Comparison of ENCODE assay signal across 8 mouse cellular contexts in the genomic region with DNA sequence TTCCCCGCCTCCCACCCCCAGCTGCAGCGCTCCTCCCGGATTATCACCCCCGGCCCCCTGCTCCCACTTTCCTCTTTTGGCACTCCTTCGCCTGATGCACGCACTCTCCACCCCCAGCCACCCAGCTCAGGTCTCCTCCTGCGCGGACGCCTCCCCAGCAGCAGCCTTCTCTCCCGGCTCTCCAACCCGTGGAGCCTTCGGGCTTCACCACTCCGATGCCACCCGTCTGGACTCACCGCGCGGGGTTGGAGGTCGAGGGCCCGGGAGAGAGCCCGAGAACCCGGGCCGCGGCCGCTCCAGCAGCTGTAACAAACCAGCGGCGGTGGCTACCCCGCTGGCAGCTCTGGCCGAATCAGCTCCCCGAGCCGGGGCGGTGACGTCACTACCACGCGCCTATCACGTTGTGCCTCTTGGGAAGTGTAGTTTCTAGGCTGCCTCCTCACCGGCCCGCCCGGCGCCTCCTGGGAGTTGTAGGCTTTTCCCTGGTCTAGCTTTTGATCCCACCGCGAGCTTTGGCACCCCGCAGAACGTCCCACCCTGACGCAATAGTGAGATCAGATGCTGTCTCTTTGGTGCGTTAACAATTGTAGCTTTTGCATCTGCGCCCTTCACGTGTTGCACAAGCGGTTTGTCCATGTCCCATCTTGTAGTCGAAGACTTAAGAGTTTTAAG. TPM values are rescaled to one million over a fixed set of nuclear protein-coding genes. Genes with fewer than 3 reads are reported as not detected.
A peak's percentile ranks its signal among the peaks of the same experiment; 100 is the strongest.
DNase-seq lines count a peak whose midpoint lies in the region; ATAC-seq and TF ChIP-seq lines count a peak whose summit lies in the region.

A gene (minus strand): TSS at position 477 of the 672 bp plus-strand sequence.

- peak within 1 kb of the TSS; percentile 98 for H3K27ac ChIP-seq in MEL (ENCODE audit: control insufficient read depth, low read depth, low read length)
- peak within 1 kb of the TSS; percentile 59 for H3K27ac ChIP-seq in cerebellum, adult 2 months (ENCODE audit: insufficient read depth, low read length)
- peak within 1 kb of the TSS; percentile 97 for H3K27ac ChIP-seq in lung, embryonic 16.5 days (ENCODE audit: low read length)

- no peak for TF ChIP-seq CTCF in MEL (IDR thresholded peaks at IDR 0.05 in 2 of 3, conservative IDR thresholded peaks at IDR 0.05 in 1 of 3; ENCODE audit: control insufficient read depth in 1 of 3, insufficient read depth in 1 of 3, low read depth in 2 of 3, low read length in 3 of 3, poor library complexity in 1 of 3, severe bottlenecking in 1 of 3)
- TF ChIP-seq CTCF in cerebellum, adult 2 months (IDR thresholded peaks at IDR 0.05; ENCODE audit: borderline replicate concordance, insufficient read depth, low read depth, low read length): no peak

- ATAC-seq in hematopoietic stem cell, adult 5-6 weeks (replicated peaks in 1 of 2; ENCODE audit: insufficient read depth in 1 of 2, low FRiP score in 2 of 2, low TSS enrichment in 1 of 2, low read depth in 1 of 2, poor library complexity in 2 of 2, severe bottlenecking in 2 of 2): peak; percentile 75 to 87
- ATAC-seq in lung, embryonic 16.5 days (ENCODE audit: low read depth): peak; percentile 95

- peak within 1 kb of the TSS; percentile 90 for H3K9ac ChIP-seq in MEL (ENCODE audit: control insufficient read depth, low read depth, low read length, poor library complexity, severe bottlenecking)
- peak within 1 kb of the TSS; percentile 92 for H3K9ac ChIP-seq in lung, embryonic 16.5 days (ENCODE audit: low read length)

- peak within 1 kb of the TSS; percentile 95 for H3K4me2 ChIP-seq in lung, embryonic 16.5 days (ENCODE audit: low read depth, low read length)

- H3K36me3 ChIP-seq in MEL (ENCODE audit: control insufficient read depth in 1 of 2, insufficient read depth in 2 of 2, low read length in 2 of 2): peaks cover 2 to 48% of the 10 kb centered on the region in 2 experiments; a peak in 3 of 4 replicates
- H3K36me3 ChIP-seq in lung, embryonic 16.5 days (ENCODE audit: control insufficient read depth, insufficient read depth, low read length): no peaks in the 10 kb centered on the region

- peaks cover 30% of the 10 kb centered on the region for H3K79me2 ChIP-seq in MEL (ENCODE audit: control insufficient read depth, insufficient read depth, low read length, poor library complexity)

- no peaks in the 10 kb centered on the region; a peak in 1 of 4 replicates for H3K27me3 ChIP-seq in MEL (ENCODE audit: control insufficient read depth in 1 of 2, insufficient read depth in 2 of 2, low read length in 2 of 2)
- no peaks in the 10 kb centered on the region for H3K27me3 ChIP-seq in cerebellum, adult 2 months (ENCODE audit: control insufficient read depth, insufficient read depth, low read length)
- no peaks in the 10 kb centered on the region for H3K27me3 ChIP-seq in lung, embryonic 16.5 days (ENCODE audit: control insufficient read depth, insufficient read depth, low read depth, low read length)

- TF ChIP-seq RAD21 in MEL (IDR thresholded peaks at IDR 0.05; ENCODE audit: low read depth, low read length): no peak

- TF ChIP-seq EP300 in MEL (IDR thresholded peaks at IDR 0.05; ENCODE audit: low read depth in 1 of 2, low read length in 2 of 2): peak in 1 of 2 experiments; percentile 44; a peak in 1 of 4 replicates

- no peaks in the 10 kb centered on the region for H3K9me3 ChIP-seq in MEL (replicated peaks; ENCODE audit: insufficient read depth, low read length)
- H3K9me3 ChIP-seq in lung, embryonic 16.5 days (ENCODE audit: control insufficient read depth, low read length): no peaks in the 10 kb centered on the region

- peak; percentile 100 for DNase-seq in MEL (ENCODE audit: low read depth, low spot score)
- DNase-seq in cerebellum, adult 2 months: peak; percentile 97 to 98
- DNase-seq in forelimb bud, embryonic 11.5 days (ENCODE audit: low read depth, low spot score): peak; percentile 97
- DNase-seq in layer of hippocampus, adult 9-10 months (ENCODE audit: low spot score): peak; percentile 91
- DNase-seq in ovary, postnatal 10 days (ENCODE audit: low spot score): peak; percentile 96
- peak; percentile 96 to 98 for DNase-seq in thymus, postnatal 10 days (ENCODE audit: low spot score in 2 of 2)

- under 1% methylated on average over 49 of the region's 49 CpGs for WGBS in cerebellum, adult 2 months
- WGBS in lung, embryonic 16.5 days: under 1% methylated on average over 49 of the region's 49 CpGs

- H3K4me1 ChIP-seq in MEL (ENCODE audit: control insufficient read depth in 1 of 2, insufficient read depth in 2 of 2, low read length in 2 of 2): peaks cover 37 to 56% of the 10 kb centered on the region in 2 experiments
- H3K4me1 ChIP-seq in cerebellum, adult 2 months (ENCODE audit: control insufficient read depth, insufficient read depth, low read length): peaks cover 19% of the 10 kb centered on the region
- H3K4me1 ChIP-seq in lung, embryonic 16.5 days (replicated peaks; ENCODE audit: control insufficient read depth, insufficient read depth, low read length): peaks cover 32% of the 10 kb centered on the region

- H3K4me3 ChIP-seq in MEL (ENCODE audit: control insufficient read depth in 1 of 2, insufficient read depth in 1 of 2, low read depth in 2 of 2, low read length in 2 of 2): peak within 1 kb of the TSS; percentile 82 to 83
- H3K4me3 ChIP-seq in cerebellum, adult 2 months (replicated peaks; ENCODE audit: insufficient read depth, low read depth, low read length): peak within 1 kb of the TSS; percentile 88
- H3K4me3 ChIP-seq in lung, embryonic 16.5 days (ENCODE audit: low read length): peak within 1 kb of the TSS; percentile 93

- TF ChIP-seq POLR2A in MEL (IDR thresholded peaks at IDR 0.05; ENCODE audit: control insufficient read depth in 1 of 2, insufficient read depth in 1 of 2, low read depth in 1 of 2, low read length in 2 of 2, poor library complexity in 1 of 2): peak; percentile 58 to 86; a peak in 3 of 4 replicates
- TF ChIP-seq POLR2A in cerebellum, adult 2 months (IDR thresholded peaks at IDR 0.05; ENCODE audit: borderline replicate concordance, insufficient read depth, low read length): peak; percentile 65; the same call in 1 of the 2 replicates

TF ChIP-seq in MEL, 35 proteins besides CTCF, POLR2A, EP300 and RAD21 (continues in another document):
- TF ChIP-seq BHLHE40 (IDR thresholded peaks at IDR 0.05; ENCODE audit: borderline replicate concordance, low read depth, low read length) (peak; percentile 50), CHD2 (IDR thresholded peaks at IDR 0.05; ENCODE audit: low read length) (peak; percentile 74), CHD1 (IDR thresholded peaks at IDR 0.05; ENCODE audit: low read depth, low read length) (no peak), GABPA (IDR thresholded peaks at IDR 0.05; ENCODE audit: low read depth, low read length) (no peak), USF1 (IDR thresholded peaks at IDR 0.05; ENCODE audit: low read depth, low read length) (peak; percentile 79), USF2 (IDR thresholded peaks at IDR 0.05; ENCODE audit: borderline replicate concordance in 1 of 2, insufficient read depth in 1 of 2, low read depth in 1 of 2, low read length in 2 of 2) (no peak), TBP (IDR thresholded peaks at IDR 0.05; ENCODE audit: low read depth, low read length) (peak; percentile 43; the same call in 1 of the 2 replicates), MYC (IDR thresholded peaks at IDR 0.05; ENCODE audit: low read depth, low read length) (peak; percentile 23; the same call in 1 of the 2 replicates), MAZ (IDR thresholded peaks at IDR 0.05; ENCODE audit: low read depth, low read length) (peak; percentile 92), ELF1 (IDR thresholded peaks at IDR 0.05; ENCODE audit: low read depth, low read length) (peak; percentile 69), MAX (IDR thresholded peaks at IDR 0.05; ENCODE audit: low read length) (peak; percentile 85), JUND (IDR thresholded peaks at IDR 0.05; ENCODE audit: low read depth, low read length) (no peak), SMC3 (IDR thresholded peaks at IDR 0.05; ENCODE audit: low read depth, low read length) (no peak), ETS1 (IDR thresholded peaks at IDR 0.05; ENCODE audit: low read depth, low read length) (peak; percentile 87), ZNF384 (IDR thresholded peaks at IDR 0.05; ENCODE audit: low read depth, low read length) (peak; percentile 32; the same call in 1 of the 2 replicates), SIN3A (IDR thresholded peaks at IDR 0.05; ENCODE audit: low read length) (peak; percentile 99), MEF2A (IDR thresholded peaks at IDR 0.05; ENCODE audit: extremely low read depth, insufficient replicate concordance, low read depth, low read length, poor library complexity, severe bottlenecking) (no peak; the same call in 1 of the 2 replicates), MXI1 (IDR thresholded peaks at IDR 0.05; ENCODE audit: low read depth, low read length) (no peak; the same call in none of the 2 replicates), GATA1 (IDR thresholded peaks at IDR 0.05; ENCODE audit: low read depth, low read length) (peak; percentile 31; the same call in 1 of the 2 replicates), MAFK (IDR thresholded peaks at IDR 0.05; ENCODE audit: borderline replicate concordance, low read depth, low read length) (no peak), TAL1 (IDR thresholded peaks at IDR 0.05; ENCODE audit: low read length) (peak; percentile 16; the same call in 1 of the 2 replicates), TCF12 (IDR thresholded peaks at IDR 0.05; ENCODE audit: low read depth, low read length) (peak; percentile 67), MYB (IDR thresholded peaks at IDR 0.05; ENCODE audit: low read depth, low read length) (no peak; the same call in 1 of the 2 replicates), KAT2A (conservative IDR thresholded peaks at IDR 0.05; ENCODE audit: low read depth, low read length) (peak; percentile 98), POLR2AphosphoS5 (IDR thresholded peaks at IDR 0.05; ENCODE audit: borderline replicate concordance, low read depth, low read length) (no peak), NELFE (IDR thresholded peaks at IDR 0.05; ENCODE audit: low read depth, low read length) (peak; percentile 86), POLR2AphosphoS2 (IDR thresholded peaks at IDR 0.05; ENCODE audit: low read length) (peak; percentile 73), ZC3H11A (IDR thresholded peaks at IDR 0.05; ENCODE audit: low read depth, low read length) (no peak), UBTF (IDR thresholded peaks at IDR 0.05; ENCODE audit: borderline replicate concordance, insufficient read depth, low read depth, low read length) (0 out of 2 replicates have a peak, but pooled peaks have one; percentile 33)

RNA-seq across cellular contexts. Expression of the gene that starts here (rescaled TPM):
- total RNA-seq in MEL (2012; rRNA removed): 60.3 and 93.7 TPM in 2 replicates
- 10 to 100 TPM in 1 of 2 experiments, not detected in 1; 52.7 TPM for polyA plus RNA-seq in MEL (2012; ENCODE audit: insufficient read depth in 1 of 2, insufficient read length in 2 of 2, low read depth in 1 of 2, low replicate concordance in 2 of 2, missing spikeins in 1 of 2)
- 64.6 and 66.8 TPM in 2 replicates for polyA plus RNA-seq in cerebellum, adult 2 months (2012; rRNA removed)
- 19.9 and 28.1 TPM in 2 replicates for total RNA-seq in hematopoietic stem cell, adult 5-6 weeks (2017)
- polyA plus RNA-seq in lung, embryonic 16.5 days (2015; fragmentation: Nextera tagmentation; extraction: Ambion mirVana): 50.8 and 51.2 TPM in 2 replicates

Comparison
In these comparisons a context has a peak if more than half of its experiments do, and no peak if none do; other contexts are left out.
1. Peak in every context shown above with its lines: DNase-seq, ATAC-seq, H3K4me3 ChIP-seq and H3K27ac ChIP-seq.